Mouse (Mus musculus): ENCODE data around the gene Tenm2. TPM values are rescaled to one million over a fixed set of nuclear protein-coding genes. Genes with fewer than 3 reads are reported as not detected.

Tenm2 gene
- polyA plus RNA-seq, 1 experiment from 2014 or later = 0.16 TPM

- Histone ChIP-seq H3K4me2 (replicated peaks; ENCODE audit: low read depth, low read length) (no peak overlapping the region), H3K27ac (ENCODE audit: low read length) (no peak overlapping the region), H3K27me3 (replicated peaks; ENCODE audit: insufficient read depth, low read length) (no peaks in the 10 kb centered on the region), H3K4me1 (ENCODE audit: insufficient read depth, low read depth, low read length) (no peaks in the 10 kb centered on the region), H3K9ac (replicated peaks; ENCODE audit: low read depth) (no peak overlapping the region), H3K4me3 (ENCODE audit: low read depth, low read length) (no peak overlapping the region), H3K9me3 (ENCODE audit: low read length) (no peaks in the 10 kb centered on the region), H3K36me3 (ENCODE audit: insufficient read depth, low read length) (no peaks in the 10 kb centered on the region)
- DNase-seq (ENCODE audit: low spot score) = no peak
- 46% methylated on average over 7 of the region's 7 CpGs for WGBS
- TF ChIP-seq EP300 (IDR thresholded peaks at IDR 0.05) (no peak), CTCF (IDR thresholded peaks at IDR 0.05) (no peak)
- no peak for ATAC-seq
Observed at GRCm38 (mm10) chr11:36940557-36941110, 295.1 kb downstream of the Tenm2 start.

GRCm38 (mm10) chr11:36929817-36930216 is 305.9 kb downstream of the Tenm2 start:
- H3K4me3 ChIP-seq (ENCODE audit: low read depth, low read length) = no peak overlapping the region
- 66% methylated on average over 5 of the region's 5 CpGs for WGBS
- H3K4me2 ChIP-seq (replicated peaks; ENCODE audit: low read depth, low read length) = no peak overlapping the region
- H3K27ac ChIP-seq (ENCODE audit: low read length) = no peak overlapping the region
- ATAC-seq = no peak
- no peak overlapping the region for H3K9ac ChIP-seq (replicated peaks; ENCODE audit: low read depth)
- TF ChIP-seq EP300 (IDR thresholded peaks at IDR 0.05) (no peak), CTCF (IDR thresholded peaks at IDR 0.05) (no peak)
- DNase-seq (ENCODE audit: low spot score) = no peak
- no peaks in the 10 kb centered on the region for H3K9me3 ChIP-seq (ENCODE audit: low read length)
- H3K36me3 ChIP-seq (ENCODE audit: insufficient read depth, low read length) = no peaks in the 10 kb centered on the region
- H3K4me1 ChIP-seq (ENCODE audit: insufficient read depth, low read depth, low read length) = no peaks in the 10 kb centered on the region
- no peaks in the 10 kb centered on the region for H3K27me3 ChIP-seq (replicated peaks; ENCODE audit: insufficient read depth, low read length)

GRCm38 (mm10) chr11:36926705-36927406 is 308.9 kb downstream of the Tenm2 start:
- DNase-seq (ENCODE audit: low spot score) = no peak
- WGBS = 74% methylated on average over 9 of the region's 9 CpGs
- Histone ChIP-seq H3K36me3 (ENCODE audit: insufficient read depth, low read length) (no peaks in the 10 kb centered on the region), H3K4me1 (ENCODE audit: insufficient read depth, low read depth, low read length) (no peaks in the 10 kb centered on the region), H3K27ac (ENCODE audit: low read length) (no peak overlapping the region), H3K4me3 (ENCODE audit: low read depth, low read length) (no peak overlapping the region), H3K9me3 (ENCODE audit: low read length) (no peaks in the 10 kb centered on the region), H3K27me3 (replicated peaks; ENCODE audit: insufficient read depth, low read length) (no peaks in the 10 kb centered on the region), H3K9ac (replicated peaks; ENCODE audit: low read depth) (no peak overlapping the region), H3K4me2 (replicated peaks; ENCODE audit: low read depth, low read length) (no peak overlapping the region)
- no peak for ATAC-seq
- TF ChIP-seq EP300 (IDR thresholded peaks at IDR 0.05) (no peak), CTCF (IDR thresholded peaks at IDR 0.05) (no peak)

GRCm38 (mm10) chr11:36919301-36919700 is 316.5 kb downstream of the Tenm2 start:
- TF ChIP-seq EP300 (IDR thresholded peaks at IDR 0.05) = no peak
- no peak for TF ChIP-seq CTCF (IDR thresholded peaks at IDR 0.05)
- H3K4me1 ChIP-seq (ENCODE audit: insufficient read depth, low read depth, low read length) = no peaks in the 10 kb centered on the region
- ATAC-seq = no peak
- no peak overlapping the region for H3K4me3 ChIP-seq (ENCODE audit: low read depth, low read length)
- no peaks in the 10 kb centered on the region for H3K27me3 ChIP-seq (replicated peaks; ENCODE audit: insufficient read depth, low read length)
- H3K27ac ChIP-seq (ENCODE audit: low read length) = no peak overlapping the region
- no peak overlapping the region for H3K4me2 ChIP-seq (replicated peaks; ENCODE audit: low read depth, low read length)
- no peaks in the 10 kb centered on the region for H3K36me3 ChIP-seq (ENCODE audit: insufficient read depth, low read length)
- no peak overlapping the region for H3K9ac ChIP-seq (replicated peaks; ENCODE audit: low read depth)
- 68% methylated on average over 6 of the region's 6 CpGs for WGBS
- no peaks in the 10 kb centered on the region for H3K9me3 ChIP-seq (ENCODE audit: low read length)
- DNase-seq (ENCODE audit: low spot score) = no peak

GRCm38 (mm10) chr11:36911406-36911805 is 324.4 kb downstream of the Tenm2 start:
- Histone ChIP-seq H3K4me1 (ENCODE audit: insufficient read depth, low read depth, low read length) (no peaks in the 10 kb centered on the region), H3K9me3 (ENCODE audit: low read length) (no peaks in the 10 kb centered on the region), H3K27ac (ENCODE audit: low read length) (no peak overlapping the region), H3K36me3 (ENCODE audit: insufficient read depth, low read length) (no peaks in the 10 kb centered on the region), H3K4me3 (ENCODE audit: low read depth, low read length) (no peak overlapping the region), H3K27me3 (replicated peaks; ENCODE audit: insufficient read depth, low read length) (no peaks in the 10 kb centered on the region), H3K9ac (replicated peaks; ENCODE audit: low read depth) (no peak overlapping the region), H3K4me2 (replicated peaks; ENCODE audit: low read depth, low read length) (no peak overlapping the region)
- ATAC-seq = no peak
- WGBS = 70% methylated on average over 4 of the region's 4 CpGs
- DNase-seq (ENCODE audit: low spot score) = no peak
- peak; percentile 59 for TF ChIP-seq CTCF (IDR thresholded peaks at IDR 0.05)
- no peak for TF ChIP-seq EP300 (IDR thresholded peaks at IDR 0.05)

- H3K9ac ChIP-seq (replicated peaks; ENCODE audit: low read depth) = no peak overlapping the region
- H3K9me3 ChIP-seq (ENCODE audit: low read length) = no peaks in the 10 kb centered on the region
- H3K27ac ChIP-seq (ENCODE audit: low read length) = no peak overlapping the region
- WGBS = 71% methylated on average over 1 of the region's 1 CpGs
- H3K36me3 ChIP-seq (ENCODE audit: insufficient read depth, low read length) = no peaks in the 10 kb centered on the region
- H3K4me3 ChIP-seq (ENCODE audit: low read depth, low read length) = no peak overlapping the region
- H3K4me2 ChIP-seq (replicated peaks; ENCODE audit: low read depth, low read length) = no peak overlapping the region
- DNase-seq (ENCODE audit: low spot score) (no peak), ATAC-seq (no peak)
- H3K27me3 ChIP-seq (replicated peaks; ENCODE audit: insufficient read depth, low read length) = no peaks in the 10 kb centered on the region
- TF ChIP-seq CTCF (IDR thresholded peaks at IDR 0.05) (no peak), EP300 (IDR thresholded peaks at IDR 0.05) (no peak)
- H3K4me1 ChIP-seq (ENCODE audit: insufficient read depth, low read depth, low read length) = no peaks in the 10 kb centered on the region
Observed at GRCm38 (mm10) chr11:36909036-36909435, 326.7 kb downstream of the Tenm2 start.

Data from lung, postnatal 0 days (tissue).